Comparison of ENCODE assay signal across 21 mouse cellular contexts in genomic region chr6:140333397-140333796, GRCm38 (mm10).
A peak's percentile ranks its signal among the peaks of the same experiment; 100 is the strongest.
DNase-seq lines count a peak whose midpoint lies in the region; TF ChIP-seq lines count a peak whose summit lies in the region.
"Had no signal": no experiment of that assay in that cellular context is flagged by ENCODE, and none has a peak within 500 bp of the region (broad histone marks: within the 10 kb centered on the region; RNA-seq: fewer than 3 reads in every experiment).

No protein-coding gene starts in this region.

- peak; percentile 44 for DNase-seq in heart, adult 11 months
- no peak for DNase-seq in heart, postnatal 10 days
- DNase-seq in MN1 (ENCODE audit: low spot score), result peak; percentile 12
- peak; percentile 16 for DNase-seq in cerebellum, postnatal 36 days
- no peak for DNase-seq in adrenal gland, postnatal 14 days
- DNase-seq in kidney, adult 9 months, result no peak
- DNase-seq: adrenal gland, postnatal 10 days; gastrocnemius, postnatal 25 days; heart, postnatal 36 days; kidney, postnatal 4 days; lung, embryonic 14.5 days; lung, postnatal 36 days; thymus, adult 18-20 months; thymus, postnatal 4 days had no signal

- H3K9ac ChIP-seq in ES-Bruce4 (ENCODE audit: low read depth, poor library complexity, severe bottlenecking), result no peak overlapping the region
- H3K9ac ChIP-seq: hindbrain, embryonic 14.5 days; kidney, embryonic 15.5 days; limb, embryonic 15.5 days; liver, embryonic 14.5 days; lung, embryonic 14.5 days; midbrain, embryonic 13.5 days had no signal

- no peaks in the 10 kb centered on the region for H3K36me3 ChIP-seq in ES-Bruce4 (ENCODE audit: control insufficient read depth, insufficient read depth, low read length, poor library complexity, severe bottlenecking)
- H3K36me3 ChIP-seq: kidney, embryonic 15.5 days; limb, embryonic 15.5 days; midbrain, embryonic 13.5 days had no signal

- intact Hi-C loops in heart, postnatal 10 days (cut with DNase I), result no loop called here

- TF ChIP-seq POLR2A in ES-Bruce4 (IDR thresholded peaks at IDR 0.05; ENCODE audit: insufficient read depth, low read length), result no peak

- H3K4me3 ChIP-seq in ES-Bruce4 (ENCODE audit: low read depth, low read length), result no peak overlapping the region
- H3K4me3 ChIP-seq: kidney, embryonic 15.5 days; limb, embryonic 15.5 days; megakaryocyte, embryonic 14.5 days; midbrain, embryonic 13.5 days had no signal

- TF ChIP-seq EP300 in ES-Bruce4 (IDR thresholded peaks at IDR 0.05; ENCODE audit: insufficient read depth, low read depth, low read length), result 0 out of 2 replicates have a peak, but pooled peaks have one; percentile 31

- H3K27me3 ChIP-seq in ES-Bruce4 (ENCODE audit: control insufficient read depth, insufficient read depth, low read length, poor library complexity, severe bottlenecking), result no peaks in the 10 kb centered on the region
- H3K27me3 ChIP-seq: kidney, embryonic 15.5 days; limb, embryonic 15.5 days; megakaryocyte, embryonic 14.5 days; midbrain, embryonic 13.5 days had no signal

- H3K27ac ChIP-seq in ES-Bruce4 (ENCODE audit: insufficient read depth, low read length), result no peak overlapping the region
- H3K27ac ChIP-seq: hindbrain, embryonic 14.5 days; kidney, embryonic 15.5 days; limb, embryonic 15.5 days; liver, embryonic 14.5 days; midbrain, embryonic 13.5 days had no signal

- H3K9me3 ChIP-seq in ES-Bruce4 (replicated peaks; ENCODE audit: control insufficient read depth, insufficient read depth, low read length, poor library complexity, severe bottlenecking), result no peaks in the 10 kb centered on the region; the same call in 1 of the 2 replicates
- H3K9me3 ChIP-seq: kidney, embryonic 15.5 days; limb, embryonic 15.5 days; midbrain, embryonic 13.5 days had no signal

- no peak for TF ChIP-seq CTCF in ES-Bruce4 (IDR thresholded peaks at IDR 0.05; ENCODE audit: low read depth, low read length)

- H3K4me1 ChIP-seq in ES-Bruce4 (ENCODE audit: control insufficient read depth, insufficient read depth, low read length), result peaks cover 3% of the 10 kb centered on the region

Comparison
In these comparisons a context has a peak if more than half of its experiments do, and no peak if none do; other contexts are left out.
1. DNase-seq: peak in heart, adult 11 months (single experiment), MN1 (single experiment) and cerebellum, postnatal 36 days (2 of 2); none in heart, postnatal 10 days (0 of 2), adrenal gland, postnatal 14 days (single experiment) and kidney, adult 9 months (single experiment).